Mouse (Mus musculus) forebrain, embryonic 14.5 days (tissue): ENCODE results near the gene Ap1ar. TPM values are rescaled to one million over a fixed set of nuclear protein-coding genes. Genes with fewer than 3 reads are reported as not detected.

ENCODE experiments used
- ATAC-seq: fragments of 200-750 bp; cut with Nextera tagmentation; 2 replicates; pipeline ENCODE4 v1.8.0; 2017; ENCODE audit warnings: mild to moderate bottlenecking, moderate library complexity
- DNase-seq: peaks from one replicate; pipeline ENCODE4 v3.0.0-alpha.2; 2015; ENCODE audit warnings: low spot score
- H3K27ac ChIP-seq: fragments of 300-500 bp; sonication (generic); 2 replicates; pipeline ENCODE4 v1.5.1; 2014; ENCODE audit warnings: low read depth, mild to moderate bottlenecking, control low read depth, low read length, moderate library complexity
- H3K27me3 ChIP-seq: fragments of 300-500 bp; sonication (generic); replicated peaks from 2 replicates; pipeline ENCODE4 v1.6.1; 2014; ENCODE audit warnings: low read length, control low read depth, mixed read lengths; ENCODE audit not compliant: control insufficient read depth, insufficient read depth
- H3K36me3 ChIP-seq: fragments of 300-500 bp; sonication (generic); 2 replicates; pipeline ENCODE4 v1.6.1; 2014; ENCODE audit warnings: low read length, control low read depth; ENCODE audit not compliant: control insufficient read depth, insufficient read depth
- H3K4me1 ChIP-seq: fragments of 300-500 bp; sonication (generic); 2 replicates; pipeline ENCODE4 v1.6.1; 2014; ENCODE audit warnings: antibody characterized with exemption, low read length, control low read depth; ENCODE audit not compliant: control insufficient read depth, insufficient read depth
- H3K4me2 ChIP-seq: fragments of 300-500 bp; sonication (generic); 2 replicates; pipeline ENCODE4 v1.6.1; 2014; ENCODE audit warnings: mild to moderate bottlenecking, control low read depth, low read length
- H3K4me3 ChIP-seq: fragments of 300-500 bp; sonication (generic); 2 replicates; pipeline ENCODE4 v1.5.1; 2014; ENCODE audit warnings: low read depth, low read length, control low read depth
- H3K9ac ChIP-seq: fragments of 300-500 bp; sonication (generic); 2 replicates; pipeline ENCODE4 v1.6.1; 2014; ENCODE audit warnings: mild to moderate bottlenecking, low read length, control low read depth, moderate library complexity
- H3K9me3 ChIP-seq: fragments of 300-500 bp; sonication (generic); replicated peaks from 2 replicates; pipeline ENCODE4 v1.6.1; 2016; ENCODE audit warnings: low read length, control low read depth, mixed read lengths; ENCODE audit not compliant: control insufficient read depth
- WGBS: fragments of 180-500 bp; shearing (Covaris S2); extraction: QIAGEN DNeasy Blood & Tissue Kit; methylation state at CpG from one replicate; pipeline ENCODE4 v1.1.7; 2014; 5-methylcytosine and 5-hydroxymethylcytosine counted together
- polyA plus RNA-seq: library from polyadenylated mRNA; unstranded; fragments of >200 nt; fragmentation: Nextera tagmentation; extraction: Ambion mirVana; gene quantifications from 2 replicates; pipeline ENCODE4 v1.2.1, GENCODE M21; 2014

Ap1ar gene
- polyA plus RNA-seq, 1 experiment from 2014 or later: 42.8 TPM

- no peaks in the 10 kb centered on the region for H3K27me3 ChIP-seq
- WGBS: 25% methylated on average over 7 of the region's 7 CpGs
- H3K9me3 ChIP-seq: no peaks in the 10 kb centered on the region
- H3K36me3 ChIP-seq: no peaks in the 10 kb centered on the region
- no peak overlapping the region for H3K4me2 ChIP-seq
- no peak overlapping the region for H3K27ac ChIP-seq
- H3K4me1 ChIP-seq: peaks cover 5% of the 10 kb centered on the region; the same call in 1 of the 2 replicates
- ATAC-seq: peak; percentile 61
- no peak overlapping the region for H3K9ac ChIP-seq
- DNase-seq: peak; percentile 86
- no peak overlapping the region for H3K4me3 ChIP-seq
Observed at GRCm38 (mm10) chr3:127763076-127763612, 74.2 kb downstream of the Ap1ar start.

- H3K27ac ChIP-seq: no peak overlapping the region
- no peak overlapping the region for H3K9ac ChIP-seq
- DNase-seq: no peak
- H3K4me2 ChIP-seq: no peak overlapping the region
- no peaks in the 10 kb centered on the region for H3K9me3 ChIP-seq
- H3K27me3 ChIP-seq: no peaks in the 10 kb centered on the region; the same call in 1 of the 2 replicates
- WGBS: 62% methylated on average over 8 of the region's 8 CpGs
- H3K4me3 ChIP-seq: no peak overlapping the region
- peaks cover 5% of the 10 kb centered on the region; the same call in 1 of the 2 replicates for H3K4me1 ChIP-seq
- no peak for ATAC-seq
- no peaks in the 10 kb centered on the region for H3K36me3 ChIP-seq
Observed at GRCm38 (mm10) chr3:127762403-127762802, 74.9 kb downstream of the Ap1ar start.

GRCm38 (mm10) chr3:127759212-127759611, 78.1 kb downstream of the Ap1ar start:
- DNase-seq (peak; percentile 90), ATAC-seq (peak; percentile 84)
- H3K4me3 ChIP-seq: no peak overlapping the region
- H3K27ac ChIP-seq: peak overlapping the region; percentile 57
- no peak overlapping the region for H3K4me2 ChIP-seq
- WGBS: 9% methylated on average over 8 of the region's 8 CpGs
- no peaks in the 10 kb centered on the region for H3K9me3 ChIP-seq
- no peak overlapping the region for H3K9ac ChIP-seq
- no peaks in the 10 kb centered on the region for H3K36me3 ChIP-seq
- H3K27me3 ChIP-seq: peaks cover 5% of the 10 kb centered on the region; the same call in 1 of the 2 replicates
- peaks cover 5% of the 10 kb centered on the region; the same call in 1 of the 2 replicates for H3K4me1 ChIP-seq

- Histone ChIP-seq H3K9ac (peak overlapping the region; percentile 41; the same call in 1 of the 2 replicates), H3K9me3 (no peaks in the 10 kb centered on the region), H3K27ac (peak overlapping the region; percentile 57), H3K36me3 (no peaks in the 10 kb centered on the region), H3K4me2 (no peak overlapping the region), H3K4me3 (no peak overlapping the region), H3K4me1 (peaks cover 5% of the 10 kb centered on the region; the same call in 1 of the 2 replicates), H3K27me3 (peaks cover 5% of the 10 kb centered on the region; the same call in 1 of the 2 replicates)
- DNase-seq: peak; percentile 35
- peak; percentile 61 for ATAC-seq
- 21% methylated on average over 4 of the region's 4 CpGs for WGBS
Observed at GRCm38 (mm10) chr3:127758806-127759205, 78.5 kb downstream of the Ap1ar start.

- H3K9ac ChIP-seq: no peak overlapping the region
- no peaks in the 10 kb centered on the region for H3K9me3 ChIP-seq
- no peak for DNase-seq
- no peak for ATAC-seq
- H3K4me2 ChIP-seq: no peak overlapping the region
- H3K4me3 ChIP-seq: no peak overlapping the region
- no peak overlapping the region for H3K27ac ChIP-seq
- H3K4me1 ChIP-seq: peaks cover 5% of the 10 kb centered on the region; the same call in 1 of the 2 replicates
- H3K27me3 ChIP-seq: peaks cover 5% of the 10 kb centered on the region; the same call in 1 of the 2 replicates
- no peaks in the 10 kb centered on the region for H3K36me3 ChIP-seq
Observed at GRCm38 (mm10) chr3:127757886-127758301, 79.4 kb downstream of the Ap1ar start.

Other genes with a start within 250 kb of the Ap1ar start
- 80.6 and 88.7 TPM in 2 replicates for gene Neurog2, start 204.4 kb downstream of the Ap1ar start, polyA plus RNA-seq
- gene Alpk1, start 57.0 kb downstream of the Ap1ar start, polyA plus RNA-seq: 0.93 and 1.1 TPM in 2 replicates
- 6.2 and 6.7 TPM in 2 replicates for gene Tifa, start 47.7 kb downstream of the Ap1ar start, polyA plus RNA-seq
- gene Fam241a, start 58.8 kb upstream of the Ap1ar start, polyA plus RNA-seq: 9.6 and 10.2 TPM in 2 replicates